Mouse (Mus musculus): ENCODE results near the gene Kcnq5.

GRCm38 (mm10) chr1:21425654-21426053, 536.1 kb downstream of the Kcnq5 start:
- TF ChIP-seq CTCF (IDR thresholded peaks at IDR 0.05 in 2 of 3, conservative IDR thresholded peaks at IDR 0.05 in 1 of 3; ENCODE audit: control insufficient read depth in 1 of 3, insufficient read depth in 1 of 3, low read depth in 2 of 3, low read length in 3 of 3, poor library complexity in 1 of 3, severe bottlenecking in 1 of 3): no peak
- TF ChIP-seq HCFC1 (IDR thresholded peaks at IDR 0.05; ENCODE audit: low read depth, low read length): no peak
- TF ChIP-seq E2F4 (IDR thresholded peaks at IDR 0.05; ENCODE audit: borderline replicate concordance, low read depth, low read length): no peak
- TF ChIP-seq TBP (IDR thresholded peaks at IDR 0.05; ENCODE audit: low read depth, low read length): no peak
- no peak for TF ChIP-seq GATA1 (IDR thresholded peaks at IDR 0.05; ENCODE audit: low read depth, low read length)
- TF ChIP-seq MAFK (IDR thresholded peaks at IDR 0.05; ENCODE audit: borderline replicate concordance, low read depth, low read length): no peak
- TF ChIP-seq TCF12 (IDR thresholded peaks at IDR 0.05; ENCODE audit: low read depth, low read length): no peak
- no peak for TF ChIP-seq ELF1 (IDR thresholded peaks at IDR 0.05; ENCODE audit: low read depth, low read length)
- no peak for TF ChIP-seq SMC3 (IDR thresholded peaks at IDR 0.05; ENCODE audit: low read depth, low read length)
- no peak for TF ChIP-seq ZC3H11A (IDR thresholded peaks at IDR 0.05; ENCODE audit: low read depth, low read length)
- TF ChIP-seq POLR2A (IDR thresholded peaks at IDR 0.05; ENCODE audit: control insufficient read depth in 1 of 2, insufficient read depth in 1 of 2, low read depth in 1 of 2, low read length in 2 of 2, poor library complexity in 1 of 2): no peak
- no peak for TF ChIP-seq UBTF (IDR thresholded peaks at IDR 0.05; ENCODE audit: borderline replicate concordance, insufficient read depth, low read depth, low read length)
- no peak for TF ChIP-seq GABPA (IDR thresholded peaks at IDR 0.05; ENCODE audit: low read depth, low read length)
- TF ChIP-seq EP300 (IDR thresholded peaks at IDR 0.05; ENCODE audit: low read depth in 1 of 2, low read length in 2 of 2): no peak
